Mouse (Mus musculus) adrenal gland, postnatal 36 days (tissue): ENCODE data around the gene Tbc1d10a. TPM values are rescaled to one million over a fixed set of nuclear protein-coding genes. Genes with fewer than 3 reads are reported as not detected.
A peak's percentile ranks its signal among the peaks of the same experiment; 100 is the strongest.

Experiments used
- DNase-seq, 2 experiments: peaks; one replicate each; pipeline ENCODE4 v3.0.0; 2021; ENCODE audit warnings: mixed read lengths in 1 of 2
- long read RNA-seq, 2 experiments: library from polyadenylated mRNA; stranded (forward); transcript quantifications; one replicate each; pipeline ENCODE4 v2.0.0; 2021; ENCODE audit warnings: borderline sequencing depth in 2 of 2
- total RNA-seq, 2 experiments: library from RNA; stranded (reverse); gene quantifications; 2 replicates each; pipeline ENCODE4 v1.2.3; 2021

The Tbc1d10a gene
- 10 to 100 TPM; 14.6 to 24.3 TPM for total RNA-seq
- long read RNA-seq, experiment 1, transcript Tbc1d10a-201 (9 exons, 1,957 nt) = major isoform, 43 of 47 reads
- long read RNA-seq, experiment 1, partial matches to known transcripts = 0 of 47 reads
- long read RNA-seq, experiment 1, other reads (novel, unspliced or antisense) = 4 of 47 reads
- long read RNA-seq, experiment 2, transcript Tbc1d10a-201 (9 exons, 1,957 nt) = major isoform, 11 of 17 reads
- long read RNA-seq, experiment 2, partial matches to known transcripts = 2 of 17 reads
- long read RNA-seq, experiment 2, other reads (novel, unspliced or antisense) = 4 of 17 reads

DNA sequence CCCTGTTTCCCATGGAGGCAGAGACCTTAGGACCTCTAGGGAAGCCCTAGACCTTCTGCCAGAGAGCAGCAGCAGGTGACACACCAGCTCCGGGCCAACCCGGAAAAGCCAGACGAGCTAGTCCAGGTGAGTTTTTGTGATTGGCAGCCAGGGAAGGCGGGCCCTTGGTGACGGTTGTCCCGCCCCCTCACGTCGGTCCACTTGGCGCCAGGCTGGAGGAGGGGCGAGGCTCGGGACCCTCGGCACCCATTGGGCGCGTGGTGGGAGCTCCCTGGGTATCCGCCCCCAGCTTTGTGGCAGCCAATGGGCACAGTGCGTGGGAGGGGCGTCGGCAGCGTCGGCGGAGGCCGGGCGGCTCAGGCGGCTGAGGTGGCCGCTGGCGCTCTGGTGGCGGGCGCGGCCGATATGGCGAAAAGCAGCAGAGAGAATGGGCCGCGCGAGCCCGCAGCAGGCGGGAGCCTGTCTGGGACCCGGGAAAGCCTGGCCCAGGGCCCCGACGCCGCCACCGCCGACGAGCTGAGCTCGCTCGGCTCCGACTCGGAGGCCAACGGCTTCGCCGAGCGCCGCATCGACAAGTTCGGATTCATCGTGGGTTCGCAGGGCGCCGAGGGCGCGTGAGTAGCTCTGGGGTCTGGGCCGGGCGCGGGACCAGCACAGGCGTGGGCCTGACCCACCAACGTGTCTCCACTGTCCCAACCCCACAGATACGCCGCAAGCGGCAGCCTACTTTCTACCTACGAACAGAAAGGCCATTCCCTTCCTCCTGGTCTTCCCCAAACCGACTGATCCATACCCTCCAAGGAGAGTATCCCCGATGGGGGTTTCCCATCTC lies at the start of gene Tbc1d10a:
Gene Tbc1d10a, plus strand, starts transcription at position 304 of the 832 bp plus-strand sequence.
- peak; percentile 99 to 100 for DNase-seq

DNA sequence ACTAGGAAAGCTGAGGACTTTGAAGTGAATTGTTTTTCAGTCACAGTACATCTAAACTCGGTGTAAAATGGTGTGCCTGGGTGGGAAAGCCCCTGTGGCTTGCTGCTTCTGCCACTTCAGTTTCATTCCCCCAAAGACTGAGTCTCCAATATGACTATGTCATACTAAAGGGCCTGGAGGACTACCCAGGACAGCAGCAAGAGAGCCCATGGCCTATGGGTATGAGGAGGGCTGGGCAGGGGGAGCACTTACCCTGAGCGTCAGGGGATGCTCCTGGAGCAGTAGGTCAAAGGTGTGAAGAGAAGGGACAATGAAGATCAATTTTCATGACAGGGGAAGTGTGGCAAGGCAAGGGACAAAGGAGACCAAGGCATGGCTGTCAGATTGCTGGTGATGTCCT lies 47.6 kb upstream of the Tbc1d10a start:
- no peak for DNase-seq

DNA sequence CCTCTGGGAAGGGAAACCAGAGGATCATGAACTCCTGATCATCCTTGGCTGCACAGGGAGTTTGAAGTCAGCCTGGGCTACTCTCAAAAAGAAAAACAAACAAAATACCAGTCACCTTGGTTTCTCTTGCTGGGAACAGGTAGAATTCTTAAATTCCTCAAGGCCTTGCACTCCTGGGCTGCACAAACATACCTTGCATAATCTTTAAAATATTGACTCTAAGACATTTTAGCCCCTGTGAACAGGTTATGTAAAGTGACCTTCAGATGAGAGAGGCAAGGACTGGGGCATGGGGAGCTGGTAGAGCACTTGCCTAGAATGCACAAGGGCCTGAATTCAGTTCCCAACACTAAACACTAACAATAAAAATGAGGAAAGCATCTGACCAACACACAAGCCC lies 45.1 kb upstream of the Tbc1d10a start:
- no peak for DNase-seq

DNA sequence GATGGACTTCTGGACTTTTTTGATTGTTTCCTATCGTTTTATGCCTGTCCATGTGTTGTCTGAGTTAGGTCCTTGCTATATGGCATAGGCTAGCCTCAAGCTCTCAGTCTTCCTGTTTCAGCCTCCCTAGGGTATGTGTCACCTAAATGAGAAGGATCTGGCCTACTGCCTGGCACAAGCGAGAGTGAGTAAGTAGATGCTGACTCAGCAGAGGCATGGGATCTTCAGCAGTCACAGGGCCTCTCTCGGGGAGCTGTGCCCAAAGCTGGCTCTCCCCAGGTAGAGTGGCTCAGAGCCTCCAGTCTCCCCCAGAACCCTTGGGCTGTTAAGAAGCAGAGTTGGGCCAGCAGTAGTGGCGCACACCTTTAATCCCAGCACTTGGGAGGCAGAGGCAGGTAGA lies 44.2 kb upstream of the Tbc1d10a start:
- DNase-seq = no peak

DNA sequence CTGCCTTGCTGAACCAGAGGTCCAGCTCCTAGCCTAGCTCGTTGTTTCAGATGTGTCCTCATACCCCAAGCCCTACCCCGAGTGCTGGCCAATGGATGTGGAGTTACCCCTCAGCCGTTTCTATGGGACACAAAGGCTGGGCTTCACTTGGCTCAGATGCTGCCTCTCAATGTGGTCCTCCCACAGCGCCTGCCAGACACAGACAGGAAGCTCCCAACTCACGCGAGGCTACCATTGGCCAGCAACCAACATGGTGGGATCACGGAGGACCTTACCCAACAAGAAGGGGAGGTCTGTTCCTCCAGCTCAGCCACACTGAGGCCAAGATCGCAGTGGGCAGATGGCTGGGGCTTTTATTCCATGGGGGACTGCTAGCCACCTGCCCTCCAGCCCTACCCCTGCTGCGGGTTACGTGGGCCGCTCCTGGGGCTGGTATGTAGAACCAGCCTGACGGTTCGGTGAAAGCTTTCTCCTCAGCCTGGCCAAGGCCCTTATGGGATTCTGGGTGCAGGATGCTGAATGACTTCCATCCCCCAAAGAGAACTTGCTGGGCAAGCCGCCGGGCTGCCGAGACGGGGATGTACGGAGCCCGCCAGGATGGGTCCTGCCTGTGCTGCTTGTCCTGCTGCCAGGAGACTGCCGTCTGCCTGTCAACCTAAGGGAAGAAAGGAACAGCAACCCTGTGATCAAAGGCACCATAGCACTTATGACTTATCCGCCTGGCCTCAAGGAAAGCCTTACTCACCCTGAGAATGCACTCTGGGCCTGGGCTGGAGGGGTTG lies 43.1 kb upstream of the Tbc1d10a start:
- no peak for DNase-seq

DNA sequence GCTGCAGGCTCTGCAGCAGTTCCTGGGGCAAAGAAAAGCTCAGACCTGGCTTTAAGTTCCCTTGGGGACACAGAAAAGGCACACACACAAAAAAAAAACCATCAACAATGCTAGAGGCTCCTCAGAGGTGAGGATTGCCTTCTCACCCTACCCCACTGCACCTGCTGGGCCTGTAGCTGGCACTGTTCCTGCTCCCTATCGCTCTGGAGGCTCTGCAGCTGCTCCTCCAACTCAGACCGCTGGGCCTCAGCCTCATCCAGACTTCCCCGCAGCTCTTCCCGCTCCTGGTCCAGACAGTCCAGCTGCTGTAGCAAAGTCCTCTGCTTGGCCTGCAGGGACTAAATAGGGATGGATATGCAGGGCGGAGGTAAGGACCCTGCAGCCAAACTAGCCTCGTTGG lies 40.2 kb upstream of the Tbc1d10a start:
- DNase-seq = no peak

DNA sequence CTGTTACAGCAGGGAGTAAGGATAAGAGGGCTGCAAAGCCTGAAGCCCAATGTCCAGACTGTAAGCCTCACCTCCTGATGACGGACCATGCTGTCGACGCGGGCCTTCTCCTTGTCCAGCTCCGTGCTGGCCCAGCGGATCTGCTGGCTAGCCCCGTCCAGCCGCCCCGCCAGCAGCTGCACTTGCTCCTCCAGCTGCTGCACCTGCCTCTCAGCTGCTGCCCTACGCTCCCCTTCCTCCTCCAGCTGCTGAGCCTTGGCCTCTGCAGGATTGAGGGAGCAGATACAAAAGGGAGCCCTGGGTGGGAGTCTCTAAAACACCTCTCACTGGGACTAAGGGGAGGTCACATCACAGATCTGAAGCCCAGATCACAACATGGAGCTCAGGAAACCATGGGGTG lies 39.5 kb upstream of the Tbc1d10a start:
- DNase-seq = no peak

DNA sequence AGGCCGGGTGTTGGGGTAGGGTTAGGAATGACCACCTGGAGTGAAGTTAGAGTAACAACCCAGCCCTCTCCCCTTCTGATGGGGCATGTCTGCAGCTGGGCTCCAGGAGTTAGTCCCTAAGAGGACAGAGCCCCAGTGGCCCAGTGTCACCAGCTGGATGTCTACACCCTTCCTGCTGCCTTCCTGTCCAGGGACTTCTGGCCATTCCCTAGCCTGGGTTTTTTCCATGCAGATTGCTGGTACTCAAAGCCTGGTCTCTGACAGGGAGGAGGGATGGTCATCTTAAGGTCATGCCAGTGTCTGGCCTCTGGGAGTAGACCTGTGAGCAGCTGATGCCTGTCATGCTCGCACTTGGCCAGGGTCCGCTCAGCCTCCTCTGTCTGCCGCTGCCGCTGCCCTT lies 38.5 kb upstream of the Tbc1d10a start:
- peak; percentile 18 to 21 for DNase-seq

DNA sequence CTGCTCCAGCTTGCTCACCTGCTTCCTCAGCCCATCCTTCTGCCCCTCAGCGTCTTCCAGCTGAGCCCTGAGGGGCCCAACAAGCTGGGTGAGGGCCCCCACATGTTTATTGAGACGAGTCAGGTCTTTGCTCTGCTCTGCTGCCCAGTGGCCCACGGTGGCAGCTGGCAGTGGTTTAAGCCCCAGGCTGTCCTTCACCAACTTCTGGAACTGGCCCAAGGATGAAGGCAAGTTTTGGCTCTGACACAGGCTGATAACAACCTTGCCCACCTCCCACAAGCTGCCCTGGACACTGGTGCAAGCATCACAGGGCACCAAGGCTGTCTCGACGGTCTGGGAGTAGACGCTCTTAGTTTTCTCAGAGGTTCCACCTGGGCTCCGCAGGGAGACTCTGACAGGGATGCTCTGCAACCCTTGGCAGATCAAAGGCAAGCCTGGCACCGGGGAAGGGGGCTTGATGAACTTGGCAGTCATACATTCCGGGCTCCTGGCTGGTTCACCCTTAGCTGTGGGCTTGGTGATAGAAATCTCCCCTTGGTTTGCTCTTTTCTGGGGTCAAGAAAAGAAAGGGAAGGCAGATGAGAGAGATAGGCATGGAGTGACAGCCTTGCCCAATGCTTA lies 37.9 kb upstream of the Tbc1d10a start:
- peak in 1 of 2 experiments; percentile 11 for DNase-seq

DNA sequence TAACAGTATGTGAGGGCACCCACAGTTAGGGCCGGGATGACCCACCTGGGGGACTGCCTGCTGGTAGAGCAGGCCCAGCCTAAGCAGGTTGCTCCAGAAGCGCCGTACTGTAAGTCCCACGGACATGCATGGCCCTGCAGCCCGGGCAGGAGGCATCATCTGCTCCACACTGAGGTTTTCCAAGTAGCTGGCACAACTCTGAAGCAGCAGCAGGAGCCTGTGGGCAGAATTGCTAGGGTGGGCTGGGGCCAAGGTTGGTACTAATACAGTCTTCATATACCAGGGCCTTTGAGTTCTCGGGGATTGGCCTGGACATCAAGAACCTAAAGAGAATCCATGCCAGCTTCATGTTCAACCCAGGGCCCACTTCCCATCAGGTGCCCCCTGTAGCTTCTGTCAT lies 36.7 kb upstream of the Tbc1d10a start:
- no peak for DNase-seq

DNA sequence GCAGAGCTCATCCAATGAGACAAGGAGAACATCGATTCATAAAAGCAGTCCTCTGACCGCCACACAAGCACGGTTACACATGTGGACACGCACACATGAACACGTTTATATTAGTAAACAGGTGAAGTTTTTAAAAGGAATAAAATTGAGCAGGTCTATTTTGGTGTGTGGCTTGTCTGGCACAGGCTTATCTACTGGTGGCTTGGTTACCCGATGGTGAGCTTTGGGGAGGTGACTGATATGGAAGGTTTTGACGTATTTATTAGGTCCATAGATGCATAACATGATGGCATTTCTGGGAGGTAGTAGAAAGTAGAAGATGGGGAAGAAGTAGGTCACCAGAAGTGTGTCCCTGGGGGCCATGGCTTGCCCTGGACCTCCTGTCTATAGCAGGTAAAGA lies 32.9 kb upstream of the Tbc1d10a start:
- no peak for DNase-seq

DNA sequence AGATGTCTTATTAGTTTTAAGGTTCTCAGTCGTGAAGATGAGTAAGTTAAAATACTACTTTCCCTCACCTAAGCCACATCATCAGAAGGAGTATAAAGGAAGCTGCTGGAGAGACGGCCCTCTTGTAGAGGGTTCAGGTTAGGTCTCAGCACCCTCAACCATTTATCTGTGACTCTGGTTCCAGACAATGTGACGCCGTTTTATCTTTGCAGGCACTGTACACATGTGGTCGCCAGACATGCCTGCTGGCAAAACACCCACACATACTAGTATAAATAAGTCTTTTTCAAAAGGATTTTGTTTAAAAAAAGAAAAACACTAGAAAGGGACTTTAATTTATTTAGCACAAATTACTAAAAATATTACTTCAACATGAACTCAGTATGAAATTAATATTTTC lies 30.9 kb upstream of the Tbc1d10a start:
- no peak for DNase-seq

DNA sequence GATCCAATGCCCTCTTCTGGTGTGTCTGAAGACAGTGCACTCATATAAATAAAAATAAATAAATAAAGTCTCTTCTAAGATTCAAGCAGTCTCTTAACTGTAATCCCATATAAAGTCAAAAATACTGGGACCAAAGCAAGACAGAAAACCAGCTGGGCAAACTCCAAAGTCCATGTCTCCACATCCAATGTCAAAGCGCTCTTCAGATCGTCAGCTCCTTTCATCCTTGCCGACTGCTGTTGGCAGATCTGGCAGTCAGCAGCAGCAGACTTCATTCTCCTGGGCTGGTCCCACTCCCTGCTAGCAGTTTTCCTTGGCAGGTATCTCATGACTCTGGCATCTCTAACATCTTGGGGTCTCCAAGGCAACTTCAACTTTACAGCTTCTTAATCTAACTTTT lies 27.9 kb upstream of the Tbc1d10a start:
- no peak for DNase-seq

DNA sequence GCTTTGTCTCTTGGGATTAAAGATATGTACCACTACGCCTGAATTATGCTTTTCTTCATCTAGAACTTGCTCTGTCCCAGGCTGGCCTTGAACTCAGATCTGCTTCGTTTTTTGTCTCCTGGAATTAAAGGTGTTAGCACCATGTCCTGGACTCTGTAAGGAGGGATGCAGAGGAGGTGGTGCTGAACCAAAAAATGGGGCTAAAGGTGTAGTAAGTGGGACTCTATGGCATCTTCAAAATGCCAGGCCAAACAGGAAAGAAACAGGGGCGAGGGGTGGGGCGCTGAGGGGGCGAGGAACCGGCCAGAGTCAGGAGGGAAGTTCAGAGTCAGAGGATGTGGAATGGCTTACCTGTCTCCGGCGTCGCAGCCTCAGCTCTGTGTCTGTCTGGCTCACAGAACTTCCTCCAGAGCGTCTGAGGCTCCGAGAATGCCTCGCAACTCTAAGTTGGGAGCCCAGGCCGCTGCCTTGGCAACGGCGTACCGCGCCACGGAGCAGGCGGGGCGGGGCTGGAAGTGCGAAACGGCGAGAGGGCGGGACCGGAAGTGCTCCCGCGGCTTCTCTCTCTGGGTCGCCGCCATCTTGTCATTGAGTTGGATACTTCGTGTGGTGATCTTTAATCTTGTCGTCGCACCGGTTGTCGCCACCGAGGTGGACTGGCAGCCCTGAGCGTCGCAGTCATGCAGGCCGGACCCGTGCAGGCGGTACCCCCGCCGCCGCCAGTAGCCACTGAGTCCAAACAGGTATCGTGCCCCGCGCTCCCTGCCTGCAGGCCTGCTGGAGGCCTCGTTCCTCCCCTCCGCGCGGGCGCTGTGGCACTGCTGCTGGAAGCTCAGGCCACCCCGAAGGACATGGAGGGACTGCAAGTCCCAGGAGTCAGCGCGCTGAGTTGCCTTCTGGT lies 26.5 kb upstream of the Tbc1d10a start, which contains the start of the genes Ccdc157 and Sf3a1:
Gene Ccdc157, minus strand, starts transcription at position 486 of the 901 bp plus-strand sequence.
Gene Sf3a1, plus strand, starts transcription at position 543 of the 901 bp plus-strand sequence.
- peak; percentile 96 to 98 for DNase-seq

DNA sequence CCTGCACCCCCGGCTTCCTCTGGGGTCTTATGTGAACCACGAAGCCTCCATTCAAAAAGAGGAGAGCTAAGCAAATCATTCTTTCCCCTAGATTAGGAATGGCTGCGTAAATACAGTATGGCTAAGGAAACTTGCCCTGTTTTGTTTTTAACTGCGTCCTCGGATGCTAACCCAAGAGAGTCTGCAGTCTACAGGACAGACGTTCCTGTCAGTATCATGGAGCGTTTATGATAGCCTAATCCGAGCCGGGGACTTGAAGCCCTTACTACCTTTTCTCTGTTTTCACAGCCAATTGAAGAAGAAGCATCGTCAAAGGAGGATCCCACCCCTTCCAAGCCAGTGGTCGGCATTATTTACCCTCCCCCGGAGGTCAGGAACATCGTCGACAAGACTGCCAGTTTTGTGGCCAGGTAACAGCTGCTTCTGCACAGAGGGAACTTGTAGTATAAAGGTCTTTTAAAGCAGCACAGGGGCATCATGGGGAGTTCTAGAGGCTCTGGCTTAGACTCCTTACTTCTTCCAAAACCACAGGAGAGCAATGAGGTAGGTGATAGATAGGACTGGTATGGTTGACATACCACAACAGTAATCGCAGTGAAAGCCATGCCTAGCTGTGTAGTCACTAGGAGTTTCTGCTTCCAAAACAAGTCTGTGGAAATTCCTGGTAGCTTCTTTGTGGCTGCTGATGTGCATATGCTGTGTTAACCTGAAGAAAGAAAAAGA lies 25.7 kb upstream of the Tbc1d10a start:
- DNase-seq = no peak

DNA sequence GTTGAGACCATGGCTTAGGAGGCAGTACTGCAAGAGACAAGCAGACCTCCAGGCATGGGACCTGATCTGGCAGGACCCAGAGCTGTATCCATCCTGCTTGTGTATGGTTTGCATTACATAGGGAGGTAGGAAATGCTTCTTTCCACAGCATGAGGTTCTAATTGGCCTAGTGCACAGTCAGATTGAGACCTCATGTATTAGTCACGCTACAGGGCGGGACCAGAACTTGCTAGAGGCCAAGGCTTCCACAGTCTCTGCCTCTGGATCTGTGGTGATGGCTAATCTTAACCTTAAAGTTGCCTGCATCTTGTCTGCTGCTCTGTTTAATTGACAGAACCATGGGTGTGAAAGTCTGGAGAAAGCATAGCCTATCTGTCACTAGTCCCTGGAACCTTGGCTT lies 21.9 kb upstream of the Tbc1d10a start:
- DNase-seq = peak; percentile 35 to 58

DNA sequence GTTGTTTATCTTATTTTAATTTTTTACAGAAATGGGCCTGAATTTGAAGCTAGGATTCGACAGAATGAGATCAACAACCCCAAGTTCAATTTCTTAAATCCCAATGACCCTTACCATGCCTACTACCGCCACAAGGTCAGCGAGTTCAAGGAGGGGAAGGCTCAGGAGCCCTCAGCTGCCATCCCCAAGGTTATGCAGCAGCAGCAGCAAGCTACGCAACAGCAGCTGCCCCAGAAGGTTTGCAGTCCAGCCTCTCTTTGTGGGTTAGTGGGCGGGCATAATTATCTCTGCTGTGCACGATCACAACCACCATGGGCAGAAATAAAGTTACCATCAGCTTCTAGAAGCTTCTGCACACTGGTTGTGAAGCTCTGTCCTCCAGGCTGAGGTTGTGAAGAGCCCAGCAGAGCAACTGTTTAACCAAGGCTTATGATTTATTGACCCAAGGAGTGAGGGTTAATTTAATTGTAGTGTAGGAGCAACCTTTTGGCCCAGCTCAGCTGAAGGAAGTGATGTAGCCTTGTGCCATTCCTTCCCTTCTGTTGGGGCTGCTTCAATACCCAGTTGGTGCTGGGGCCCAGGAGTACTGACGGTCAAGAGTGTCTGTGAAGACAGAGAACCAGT lies 20.0 kb upstream of the Tbc1d10a start:
- no peak for DNase-seq

DNA sequence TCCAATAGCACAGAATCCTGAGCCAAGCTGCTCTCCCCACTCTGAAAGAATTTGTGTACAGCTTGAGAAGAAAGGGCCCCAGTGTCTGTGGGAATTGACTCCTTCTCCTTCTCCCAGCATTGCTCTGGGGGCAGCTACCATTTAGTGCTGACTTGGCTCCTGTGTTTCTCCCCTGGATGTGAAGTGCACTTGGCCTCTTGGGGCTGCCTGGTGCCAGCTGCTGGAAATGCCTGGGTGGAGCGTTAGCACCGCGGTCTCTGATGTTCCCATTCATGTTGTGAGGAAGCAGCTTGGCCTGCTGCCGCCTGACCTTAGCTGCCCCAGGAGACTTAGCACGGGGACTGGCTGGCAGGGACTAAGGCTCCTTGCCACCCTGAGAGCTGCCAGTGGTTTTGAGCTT lies 12.0 kb upstream of the Tbc1d10a start:
- peak in 1 of 2 experiments; percentile 69 for DNase-seq

DNA sequence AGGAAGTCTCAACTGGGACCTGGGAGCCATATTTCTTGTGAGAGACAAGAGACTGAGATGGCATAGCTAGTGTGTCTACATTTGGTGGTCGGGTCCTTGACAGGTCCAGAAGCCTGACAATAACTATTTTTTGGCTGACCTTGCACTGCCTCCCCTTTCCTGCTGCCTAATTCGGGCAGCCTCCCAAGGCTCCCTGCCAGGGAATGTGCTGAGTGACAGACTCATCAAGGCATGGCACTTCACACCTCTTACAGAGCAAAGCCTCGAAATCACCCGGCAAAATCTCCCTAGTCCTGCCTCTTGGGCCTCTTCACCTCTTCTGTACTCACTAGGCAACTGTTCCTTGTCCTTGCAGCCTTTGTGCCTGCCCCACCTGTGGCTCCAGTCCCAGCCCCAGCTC lies 8.9 kb upstream of the Tbc1d10a start:
- DNase-seq = no peak

DNA sequence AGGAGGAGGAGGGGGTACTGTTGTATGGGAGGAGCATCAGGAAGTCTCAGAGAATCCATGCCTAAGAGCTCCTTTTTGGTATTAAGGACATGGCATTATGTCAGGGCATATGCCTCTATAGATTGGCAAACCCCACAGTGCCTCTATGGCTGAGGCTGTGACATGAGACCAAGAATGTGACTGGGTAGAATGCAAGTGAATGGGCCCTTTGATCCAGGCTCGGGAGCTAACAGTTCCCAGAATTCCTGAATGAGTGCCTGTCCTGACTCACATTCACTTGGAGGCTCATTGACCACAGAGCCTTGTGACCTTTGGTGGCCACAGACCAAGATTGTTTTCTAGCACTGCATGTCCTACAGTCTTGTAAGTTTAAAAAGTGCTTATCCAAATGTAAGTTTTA lies 4.5 kb upstream of the Tbc1d10a start:
- DNase-seq = peak; percentile 36 to 41
